Mouse (Mus musculus) CH12.LX (cell line): ENCODE results near the gene Zfp454. TPM values are rescaled to one million over a fixed set of nuclear protein-coding genes. Genes with fewer than 3 reads are reported as not detected.

Source experiments
- DNase-seq: peaks from one replicate; pipeline ENCODE4 v3.0.0-alpha.2; 2013; ENCODE audit errors: extremely low read depth
- H3K27ac ChIP-seq: 2 replicates; pipeline ENCODE4 v1.5.1; 2012; ENCODE audit warnings: low read depth, mild to moderate bottlenecking, control low read depth, moderate library complexity; ENCODE audit not compliant: insufficient read depth
- H3K27me3 ChIP-seq: replicated peaks from 2 replicates; pipeline ENCODE3; 2012; ENCODE audit warnings: inconsistent platforms
- H3K36me3 ChIP-seq, 2 experiments: replicated peaks in 1 of 2; 2 replicates each; pipeline versions ENCODE3 to v1.6.1; 2012; ENCODE audit warnings: inconsistent platforms in 1 of 2, low read length in 1 of 2, mild to moderate bottlenecking in 1 of 2, mixed read lengths in 1 of 2, moderate library complexity in 1 of 2; ENCODE audit not compliant: control insufficient read depth in 1 of 2, insufficient read depth in 1 of 2
- H3K4me1 ChIP-seq, 2 experiments: 2 replicates each; pipeline ENCODE4 v1.6.1; 2012; ENCODE audit warnings: inconsistent platforms in 1 of 2, moderate library complexity in 1 of 2; ENCODE audit not compliant: insufficient read depth in 2 of 2, control insufficient read depth in 1 of 2
- H3K4me2 ChIP-seq: 2 replicates; pipeline ENCODE4 v1.6.1; 2012; ENCODE audit warnings: low read depth, mild to moderate bottlenecking, control low read depth; ENCODE audit not compliant: poor library complexity, insufficient read depth, severe bottlenecking
- H3K4me3 ChIP-seq, 3 experiments: fragments of 150-350 bp in 1 of 3; sonication (generic) in 1 of 3; replicated peaks in 1 of 3; 2 replicates each; pipeline versions ENCODE3 to v1.5.1; 2011 to 2012; ENCODE audit warnings: low read depth in 2 of 3, low read length in 2 of 3, mild to moderate bottlenecking in 2 of 3, moderate library complexity in 2 of 3, control low read depth in 1 of 3, improper control_type of control experiment in 1 of 3, inconsistent platforms in 1 of 3, mixed read lengths in 1 of 3; ENCODE audit not compliant: poor library complexity in 1 of 3
- H3K79me2 ChIP-seq: replicated peaks from 2 replicates; pipeline ENCODE4 v1.6.1; 2012; ENCODE audit warnings: mild to moderate bottlenecking, moderate library complexity; ENCODE audit not compliant: control insufficient read depth, poor library complexity, insufficient read depth, severe bottlenecking; ENCODE audit errors: extremely low read depth
- H3K9ac ChIP-seq: 2 replicates; pipeline ENCODE4 v1.6.1; 2012; ENCODE audit warnings: low read depth, mild to moderate bottlenecking, control low read depth, moderate library complexity; ENCODE audit not compliant: insufficient read depth
- H3K9me3 ChIP-seq: replicated peaks from 2 replicates; pipeline ENCODE3; 2012; ENCODE audit warnings: low read length, inconsistent platforms, mixed read lengths
- BHLHE40 ChIP-seq: IDR thresholded peaks from 2 replicates; pipeline ENCODE4 v1.6.1; 2011; ENCODE audit warnings: mild to moderate bottlenecking, low read depth, low read length, improper control_type of control experiment
- CHD2 ChIP-seq: IDR thresholded peaks from 2 replicates; pipeline ENCODE4 v1.6.1; 2011; ENCODE audit warnings: low read length, improper control_type of control experiment
- CTCF ChIP-seq, 2 experiments: IDR thresholded peaks in 1 of 2; conservative IDR thresholded peaks in 1 of 2; 2 replicates each; pipeline ENCODE4 v1.5.1; 2011 to 2012; ENCODE audit warnings: low read depth in 2 of 2, low read length in 2 of 2, improper control_type of control experiment in 1 of 2, inconsistent platforms in 1 of 2, mild to moderate bottlenecking in 1 of 2, moderate library complexity in 1 of 2
- GABPA ChIP-seq: IDR thresholded peaks from 2 replicates; pipeline ENCODE4 v1.6.1; 2012; ENCODE audit warnings: low read depth, low read length, improper control_type of control experiment, inconsistent platforms; ENCODE audit not compliant: insufficient replicate concordance
- MAZ ChIP-seq: IDR thresholded peaks from 2 replicates; pipeline ENCODE4 v1.6.1; 2012; ENCODE audit warnings: low read depth, mild to moderate bottlenecking, inconsistent platforms, low read length, improper control_type of control experiment, moderate library complexity
- POLR2A ChIP-seq: IDR thresholded peaks from 2 replicates; pipeline ENCODE4 v1.6.1; 2011; ENCODE audit warnings: low read depth, mild to moderate bottlenecking, improper control_type of control experiment, low read length
- POLR2AphosphoS2 ChIP-seq: IDR thresholded peaks from 2 replicates; pipeline ENCODE4 v1.6.1; 2011; ENCODE audit warnings: low read depth, low read length, improper control_type of control experiment
- RAD21 ChIP-seq: IDR thresholded peaks from 2 replicates; pipeline ENCODE4 v1.6.1; 2011; ENCODE audit warnings: low read depth, mild to moderate bottlenecking, low read length, improper control_type of control experiment, moderate library complexity
- RCOR1 ChIP-seq: conservative IDR thresholded peaks from 2 replicates; pipeline ENCODE4 v1.6.1; 2012; ENCODE audit warnings: low read depth, mild to moderate bottlenecking, inconsistent platforms, low read length, improper control_type of control experiment
- SIN3A ChIP-seq: IDR thresholded peaks from 2 replicates; pipeline ENCODE4 v1.6.1; 2012; ENCODE audit warnings: low read length, improper control_type of control experiment, inconsistent platforms
- SMC3 ChIP-seq: IDR thresholded peaks from 2 replicates; pipeline ENCODE4 v1.6.1; 2011; ENCODE audit warnings: low read depth, low read length, improper control_type of control experiment
- TBP ChIP-seq: conservative IDR thresholded peaks from 2 replicates; pipeline ENCODE4 v1.6.1; 2011; ENCODE audit warnings: low read depth, low read length, improper control_type of control experiment
- TCF12 ChIP-seq: IDR thresholded peaks from 2 replicates; pipeline ENCODE4 v1.6.1; 2014; ENCODE audit warnings: low read depth, mild to moderate bottlenecking, inconsistent platforms, low read length, improper control_type of control experiment
- USF1 ChIP-seq: IDR thresholded peaks from 2 replicates; pipeline ENCODE4 v1.6.1; 2014; ENCODE audit warnings: low read depth, mild to moderate bottlenecking, inconsistent platforms, low read length, improper control_type of control experiment
- dilution Hi-C: fragments of 300-500 bp; cut with MboI; formaldehyde crosslinking; loops from 2 replicates; pipeline ENCODE4 v1.14.3; 2020; ENCODE audit warnings: low sequenced_read_pairs; ENCODE audit not compliant: extremely low pct_unique_long_range_greater_than_20kb, extremely low pct_ligation_motif_present
- in situ Hi-C: fragments of 300-500 bp; cut with MboI; formaldehyde crosslinking; loops from 3 replicates; pipeline ENCODE4 v1.14.3; 2019; ENCODE audit warnings: low sequenced_read_pairs, low pct_ligation_motif_present, low pct_unique_long_range_greater_than_20kb, mixed read lengths
- polyA plus RNA-seq: library from polyadenylated mRNA; unstranded; fragments of >175 nt; gene quantifications from 2 replicates; pipeline ENCODE4 v1.2.1, GENCODE M21; 2012; ENCODE audit warnings: low read depth; ENCODE audit not compliant: insufficient read length
- total RNA-seq, 2 experiments: library from RNA; depleted of rRNA; stranded (reverse); fragments of 300-350 nt in 1 of 2; fragments of >200 nt in 1 of 2; gene quantifications; 2 replicates each; pipeline ENCODE4 v1.2.3; 2012 to 2014

Gene Zfp454
- total and polyA plus RNA-seq, 3 experiments = not detected

- dilution Hi-C loops = no loop called here
Observed at GRCm38 (mm10) chr11:50886231-50886932, 1.1 kb downstream of the Zfp454 start.

GRCm38 (mm10) chr11:50883756-50884155, 3.7 kb downstream of the Zfp454 start:
- in situ Hi-C loops = loop anchor here (5.0 kb wide), 1 partner anchor 81 kb away; no protein-coding TSS in a partner anchor
- no peaks in the 10 kb centered on the region for H3K36me3 ChIP-seq
- H3K79me2 ChIP-seq = no peaks in the 10 kb centered on the region
- H3K27ac ChIP-seq = no peak overlapping the region
- no peak overlapping the region for H3K9ac ChIP-seq
- TF ChIP-seq SMC3 (peak; percentile 82), TCF12 (no peak), CTCF (conservative IDR thresholded peaks at IDR 0.05 in 1 of 2, IDR thresholded peaks at IDR 0.05 in 1 of 2; ENCODE audit: low read depth in 2 of 2, low read length in 2 of 2) (peak; percentile 65 to 82), CHD2 (no peak), RAD21 (peak; percentile 85), BHLHE40 (no peak), GABPA (no peak)
- dilution Hi-C loops = no loop called here
- no peak overlapping the region for H3K4me2 ChIP-seq
- DNase-seq = peak; percentile 45
- no peaks in the 10 kb centered on the region for H3K4me1 ChIP-seq
- no peak overlapping the region for H3K4me3 ChIP-seq
- peaks cover 6% of the 10 kb centered on the region for H3K9me3 ChIP-seq
- peaks cover 53% of the 10 kb centered on the region for H3K27me3 ChIP-seq

More at GRCm38 (mm10) chr11:50886231-50886932, 1.1 kb downstream of the Zfp454 start:
- H3K4me3 ChIP-seq = no peak overlapping the region
- H3K79me2 ChIP-seq = no peaks in the 10 kb centered on the region
- no peak overlapping the region for H3K9ac ChIP-seq
- no peaks in the 10 kb centered on the region for H3K36me3 ChIP-seq
- no peak overlapping the region for H3K27ac ChIP-seq
- no peaks in the 10 kb centered on the region for H3K4me1 ChIP-seq
- H3K9me3 ChIP-seq = peaks cover 4% of the 10 kb centered on the region
- H3K27me3 ChIP-seq = peaks cover 78% of the 10 kb centered on the region
- in situ Hi-C loops = no loop called here
- no peak for DNase-seq
- no peak overlapping the region for H3K4me2 ChIP-seq
- TF ChIP-seq POLR2AphosphoS2 (no peak), CTCF (conservative IDR thresholded peaks at IDR 0.05 in 1 of 2, IDR thresholded peaks at IDR 0.05 in 1 of 2; ENCODE audit: low read depth in 2 of 2, low read length in 2 of 2) (no peak), POLR2A (no peak), USF1 (no peak)
- TF ChIP-seq, all 38 proteins: peak for 0

- Histone ChIP-seq H3K27me3 (peaks cover 23% of the 10 kb centered on the region), H3K4me1 (no peaks in the 10 kb centered on the region), H3K27ac (no peak overlapping the region)
- in situ Hi-C loops = no loop called here
- TF ChIP-seq MAZ (no peak), TBP (no peak), BHLHE40 (no peak), SIN3A (no peak), RCOR1 (no peak), POLR2AphosphoS2 (no peak)
- TF ChIP-seq, all 38 proteins: peak for 0
- Histone ChIP-seq H3K36me3 (no peaks in the 10 kb centered on the region), H3K4me2 (no peak overlapping the region), H3K79me2 (no peaks in the 10 kb centered on the region), H3K9ac (no peak overlapping the region), H3K4me3 (no peak overlapping the region), H3K9me3 (peaks cover 21% of the 10 kb centered on the region)
- no peak for DNase-seq
- dilution Hi-C loops = no loop called here
Observed at GRCm38 (mm10) chr11:50878641-50879040, 8.8 kb downstream of the Zfp454 start.
